Mouse (Mus musculus): ENCODE measurements around the gene Ptcd2.

DNA sequence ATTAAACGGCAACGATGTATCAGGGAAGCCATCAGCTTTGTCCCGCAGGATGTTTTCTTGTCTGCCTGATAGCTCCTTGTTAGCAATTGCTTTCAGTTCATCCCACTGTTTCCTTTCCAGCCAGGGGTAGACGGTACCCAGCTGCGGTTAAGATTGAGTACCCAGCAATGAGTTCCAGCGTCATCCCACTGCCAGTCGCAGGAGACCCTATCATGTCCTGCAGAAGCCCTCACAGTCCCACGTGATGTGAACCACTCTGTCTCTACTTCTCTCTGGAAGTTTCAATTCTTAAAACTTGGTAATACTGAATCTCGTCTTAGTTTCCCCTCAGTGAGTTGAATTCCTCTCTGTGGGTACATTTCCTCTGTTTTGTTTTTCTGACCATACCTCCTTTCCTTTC is 56.7 kb downstream of the Ptcd2 start:
- TF ChIP-seq CTCF (IDR thresholded peaks at IDR 0.05; ENCODE audit: low read depth) (no peak), EP300 (IDR thresholded peaks at IDR 0.05; ENCODE audit: low read depth) (no peak)
